Mouse (Mus musculus): ENCODE data around the gene Hist1h4a. TPM values are rescaled to one million over a fixed set of nuclear protein-coding genes. Genes with fewer than 3 reads are reported as not detected.

Gene Hist1h4a
- total and polyA plus RNA-seq, 3 experiments, result 9.8 to 3,025 TPM; not detected in 1

GRCm38 (mm10) chr13:23729706-23730105, 31.3 kb downstream of the Hist1h4a start:
- TF ChIP-seq CHD2 (IDR thresholded peaks at IDR 0.05; ENCODE audit: low read length) (no peak), UBTF (IDR thresholded peaks at IDR 0.05; ENCODE audit: borderline replicate concordance, insufficient read depth, low read depth, low read length) (no peak), USF2 (IDR thresholded peaks at IDR 0.05; ENCODE audit: borderline replicate concordance in 1 of 2, insufficient read depth in 1 of 2, low read depth in 1 of 2, low read length in 2 of 2) (no peak), JUND (IDR thresholded peaks at IDR 0.05; ENCODE audit: low read depth, low read length) (no peak)
- Histone ChIP-seq H3K9ac (ENCODE audit: control insufficient read depth, low read depth, low read length, poor library complexity, severe bottlenecking) (no peak overlapping the region), H3K36me3 (ENCODE audit: control insufficient read depth in 1 of 2, insufficient read depth in 2 of 2, low read length in 2 of 2) (peaks cover 0 to 9% of the 10 kb centered on the region in 2 experiments; a peak in 2 of 4 replicates), H3K4me3 (ENCODE audit: control insufficient read depth in 1 of 2, insufficient read depth in 1 of 2, low read depth in 2 of 2, low read length in 2 of 2) (no peak overlapping the region), H3K27ac (ENCODE audit: control insufficient read depth, low read depth, low read length) (no peak overlapping the region), H3K9me3 (replicated peaks; ENCODE audit: insufficient read depth, low read length) (no peaks in the 10 kb centered on the region), H3K4me1 (ENCODE audit: control insufficient read depth in 1 of 2, insufficient read depth in 2 of 2, low read length in 2 of 2) (peaks cover 3 to 11% of the 10 kb centered on the region in 2 experiments), H3K79me2 (ENCODE audit: control insufficient read depth, insufficient read depth, low read length, poor library complexity) (no peaks in the 10 kb centered on the region), H3K27me3 (ENCODE audit: control insufficient read depth in 1 of 2, insufficient read depth in 2 of 2, low read length in 2 of 2) (no peaks in the 10 kb centered on the region)
- no peak for DNase-seq (ENCODE audit: low read depth, low spot score)

GRCm38 (mm10) chr13:23729192-23729525, 31.9 kb downstream of the Hist1h4a start:
- DNase-seq (ENCODE audit: low read depth, low spot score), result no peak
- Histone ChIP-seq H3K4me3 (ENCODE audit: control insufficient read depth in 1 of 2, insufficient read depth in 1 of 2, low read depth in 2 of 2, low read length in 2 of 2) (no peak overlapping the region), H3K36me3 (ENCODE audit: control insufficient read depth in 1 of 2, insufficient read depth in 2 of 2, low read length in 2 of 2) (peaks cover 0 to 9% of the 10 kb centered on the region in 2 experiments; a peak in 2 of 4 replicates), H3K9ac (ENCODE audit: control insufficient read depth, low read depth, low read length, poor library complexity, severe bottlenecking) (no peak overlapping the region), H3K27me3 (ENCODE audit: control insufficient read depth in 1 of 2, insufficient read depth in 2 of 2, low read length in 2 of 2) (no peaks in the 10 kb centered on the region), H3K9me3 (replicated peaks; ENCODE audit: insufficient read depth, low read length) (no peaks in the 10 kb centered on the region), H3K4me1 (ENCODE audit: control insufficient read depth in 1 of 2, insufficient read depth in 2 of 2, low read length in 2 of 2) (peaks cover 3 to 9% of the 10 kb centered on the region in 2 experiments), H3K79me2 (ENCODE audit: control insufficient read depth, insufficient read depth, low read length, poor library complexity) (no peaks in the 10 kb centered on the region), H3K27ac (ENCODE audit: control insufficient read depth, low read depth, low read length) (no peak overlapping the region)
- no peak for TF ChIP-seq JUND (IDR thresholded peaks at IDR 0.05; ENCODE audit: low read depth, low read length)
- no peak for TF ChIP-seq MAZ (IDR thresholded peaks at IDR 0.05; ENCODE audit: low read depth, low read length)
- no peak for TF ChIP-seq RAD21 (IDR thresholded peaks at IDR 0.05; ENCODE audit: low read depth, low read length)
- no peak for TF ChIP-seq ZMIZ1 (IDR thresholded peaks at IDR 0.05; ENCODE audit: low read depth, low read length)
- TF ChIP-seq UBTF (IDR thresholded peaks at IDR 0.05; ENCODE audit: borderline replicate concordance, insufficient read depth, low read depth, low read length), result no peak
- no peak for TF ChIP-seq ZKSCAN1 (IDR thresholded peaks at IDR 0.05; ENCODE audit: low read depth, low read length)
- TF ChIP-seq GATA1 (IDR thresholded peaks at IDR 0.05; ENCODE audit: low read depth, low read length), result no peak
- TF ChIP-seq MYC (IDR thresholded peaks at IDR 0.05; ENCODE audit: low read depth, low read length), result no peak
- no peak for TF ChIP-seq TBP (IDR thresholded peaks at IDR 0.05; ENCODE audit: low read depth, low read length)
- TF ChIP-seq MEF2A (IDR thresholded peaks at IDR 0.05; ENCODE audit: extremely low read depth, insufficient replicate concordance, low read depth, low read length, poor library complexity, severe bottlenecking), result no peak

GRCm38 (mm10) chr13:23728472-23729191, 32.4 kb downstream of the Hist1h4a start:
- no peak overlapping the region for H3K4me3 ChIP-seq (ENCODE audit: control insufficient read depth in 1 of 2, insufficient read depth in 1 of 2, low read depth in 2 of 2, low read length in 2 of 2)
- no peak overlapping the region for H3K9ac ChIP-seq (ENCODE audit: control insufficient read depth, low read depth, low read length, poor library complexity, severe bottlenecking)
- H3K79me2 ChIP-seq (ENCODE audit: control insufficient read depth, insufficient read depth, low read length, poor library complexity), result no peaks in the 10 kb centered on the region
- TF ChIP-seq BHLHE40 (IDR thresholded peaks at IDR 0.05; ENCODE audit: borderline replicate concordance, low read depth, low read length) (no peak), ZC3H11A (IDR thresholded peaks at IDR 0.05; ENCODE audit: low read depth, low read length) (no peak), NELFE (IDR thresholded peaks at IDR 0.05; ENCODE audit: low read depth, low read length) (no peak), JUND (IDR thresholded peaks at IDR 0.05; ENCODE audit: low read depth, low read length) (no peak), GATA1 (IDR thresholded peaks at IDR 0.05; ENCODE audit: low read depth, low read length) (no peak), ZNF384 (IDR thresholded peaks at IDR 0.05; ENCODE audit: low read depth, low read length) (no peak), MEF2A (IDR thresholded peaks at IDR 0.05; ENCODE audit: extremely low read depth, insufficient replicate concordance, low read depth, low read length, poor library complexity, severe bottlenecking) (no peak)
- H3K36me3 ChIP-seq (ENCODE audit: control insufficient read depth in 1 of 2, insufficient read depth in 2 of 2, low read length in 2 of 2), result peaks cover 0 to 14% of the 10 kb centered on the region in 2 experiments; a peak in 2 of 4 replicates
- no peaks in the 10 kb centered on the region for H3K27me3 ChIP-seq (ENCODE audit: control insufficient read depth in 1 of 2, insufficient read depth in 2 of 2, low read length in 2 of 2)
- no peak for DNase-seq (ENCODE audit: low read depth, low spot score)
- H3K4me1 ChIP-seq (ENCODE audit: control insufficient read depth in 1 of 2, insufficient read depth in 2 of 2, low read length in 2 of 2), result peaks cover 7 to 14% of the 10 kb centered on the region in 2 experiments
- no peaks in the 10 kb centered on the region for H3K9me3 ChIP-seq (replicated peaks; ENCODE audit: insufficient read depth, low read length)
- H3K27ac ChIP-seq (ENCODE audit: control insufficient read depth, low read depth, low read length), result no peak overlapping the region

Data from MEL (cell line).